Mouse (Mus musculus) thymus, postnatal 14 days (tissue): Measurements from ENCODE around the gene Negr1.

Experiments
- DNase-seq: peaks from one replicate; pipeline ENCODE4 v3.0.0; 2021

The Negr1 gene

GRCm38 (mm10) chr3:156698687-156699086, 137.1 kb downstream of the Negr1 start:
- DNase-seq, result no peak

- no peak for DNase-seq
These were observed 141.6 kb downstream of the Negr1 start for GRCm38 (mm10) chr3:156703241-156703640.

DNA sequence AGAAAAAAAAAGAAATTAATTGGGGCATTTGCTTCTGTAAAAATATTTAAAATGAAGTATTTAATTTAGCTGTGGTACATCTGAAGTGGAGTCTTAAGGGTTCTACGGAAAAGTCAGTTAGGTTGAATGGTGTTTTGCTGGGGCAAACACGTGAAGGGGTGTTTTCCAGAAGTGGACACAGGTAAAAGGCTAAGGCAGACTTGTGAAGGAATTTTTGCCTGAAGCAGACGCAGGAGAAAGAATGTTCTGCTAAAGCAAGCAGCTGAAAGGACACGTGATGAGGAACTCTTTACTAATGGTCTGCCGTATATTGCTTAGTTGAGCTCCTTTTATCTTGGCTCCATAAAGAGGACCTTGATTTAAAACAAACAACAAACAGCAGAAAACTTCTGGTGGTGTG, 148.6 kb downstream of the Negr1 start:
- no peak for DNase-seq

DNA sequence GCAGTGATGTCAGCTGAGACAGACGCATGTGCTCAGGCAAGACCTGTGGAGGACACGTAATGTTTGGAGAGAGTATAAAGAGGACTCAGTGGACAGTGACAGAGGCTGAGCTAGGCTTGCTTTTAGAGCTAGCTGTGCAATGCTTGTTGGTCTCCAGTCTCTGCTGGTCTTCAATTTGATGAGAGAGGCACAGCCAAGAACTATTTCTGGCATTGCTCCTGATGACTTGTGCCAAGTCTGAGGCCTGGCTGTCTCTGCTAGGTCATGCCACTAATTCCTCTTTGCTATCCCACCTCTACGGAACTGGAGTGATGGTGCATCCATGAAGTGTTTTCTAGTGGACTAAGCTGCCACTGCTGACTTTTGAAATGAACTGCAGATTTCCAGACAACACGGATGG, 149.1 kb downstream of the Negr1 start:
- DNase-seq, result no peak

DNA sequence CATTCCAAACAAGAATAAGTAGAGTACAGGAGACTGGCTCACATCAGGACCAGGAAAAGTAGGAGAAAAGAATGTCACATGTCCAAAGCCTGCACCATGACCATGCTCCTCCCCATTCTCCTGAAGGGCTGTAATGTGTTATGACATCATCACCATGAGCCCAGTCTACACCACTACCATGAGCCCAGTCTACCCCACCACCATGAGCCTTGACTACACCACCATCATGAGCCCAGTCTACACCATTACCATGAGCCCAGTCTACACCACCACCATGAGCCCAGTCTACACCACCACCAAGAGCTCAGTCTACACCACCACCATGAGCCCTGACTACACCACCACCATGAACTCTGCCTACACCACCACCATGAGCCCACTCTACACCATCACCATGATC, 174.7 kb downstream of the Negr1 start:
- no peak for DNase-seq

GRCm38 (mm10) chr3:156739529-156739928, 177.9 kb downstream of the Negr1 start:
- no peak for DNase-seq

GRCm38 (mm10) chr3:156743266-156743665, 181.7 kb downstream of the Negr1 start:
- DNase-seq, result no peak

GRCm38 (mm10) chr3:156745218-156745770, 183.7 kb downstream of the Negr1 start:
- DNase-seq, result no peak

DNA sequence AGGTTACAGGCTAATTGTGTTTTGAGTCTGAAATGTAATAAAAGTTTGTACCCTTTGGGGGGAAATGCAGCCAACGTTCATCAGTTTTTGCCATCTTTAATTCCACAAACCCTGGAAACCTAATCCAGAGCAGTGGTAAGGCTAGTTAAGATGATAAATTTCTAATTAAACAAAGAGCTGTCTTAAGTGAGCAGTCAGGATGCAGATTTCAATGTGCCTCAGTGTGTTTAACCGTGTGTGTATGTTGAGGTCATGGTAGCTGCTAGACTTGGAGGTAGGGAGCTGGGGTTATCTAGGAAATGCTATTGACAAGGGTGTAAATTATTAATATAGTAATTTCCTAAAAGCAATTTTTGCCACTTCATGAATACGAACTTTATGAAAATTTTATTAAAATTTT, 185.9 kb downstream of the Negr1 start:
- no peak for DNase-seq

DNA sequence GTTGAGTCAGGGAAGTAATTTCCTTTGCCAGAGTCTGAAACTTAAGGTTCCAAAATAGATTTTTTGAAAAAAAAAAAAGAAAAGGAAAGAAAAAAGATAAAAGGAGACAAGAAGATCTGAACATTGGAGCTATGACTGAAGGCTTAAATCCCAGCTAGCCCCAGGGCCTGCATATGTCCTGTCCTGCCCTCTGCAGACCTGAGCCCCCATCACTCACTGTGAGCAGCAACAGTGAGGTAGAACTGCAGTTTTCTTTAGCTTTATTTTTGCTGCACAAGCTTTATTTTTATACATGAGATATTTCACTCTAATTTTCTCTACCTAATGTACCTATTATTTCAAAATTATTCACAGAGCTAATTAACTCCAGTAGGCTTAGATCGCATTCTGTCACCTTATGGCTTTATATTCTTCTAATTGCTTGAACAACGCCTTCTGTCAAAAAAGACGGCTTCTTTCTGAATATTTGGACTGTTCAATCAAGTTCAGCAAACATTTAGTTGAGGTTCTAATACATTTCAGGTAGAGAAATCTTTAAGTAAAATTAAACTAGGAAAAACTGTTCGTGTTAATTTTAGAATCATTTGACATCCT, 192.3 kb downstream of the Negr1 start:
- no peak for DNase-seq

DNA sequence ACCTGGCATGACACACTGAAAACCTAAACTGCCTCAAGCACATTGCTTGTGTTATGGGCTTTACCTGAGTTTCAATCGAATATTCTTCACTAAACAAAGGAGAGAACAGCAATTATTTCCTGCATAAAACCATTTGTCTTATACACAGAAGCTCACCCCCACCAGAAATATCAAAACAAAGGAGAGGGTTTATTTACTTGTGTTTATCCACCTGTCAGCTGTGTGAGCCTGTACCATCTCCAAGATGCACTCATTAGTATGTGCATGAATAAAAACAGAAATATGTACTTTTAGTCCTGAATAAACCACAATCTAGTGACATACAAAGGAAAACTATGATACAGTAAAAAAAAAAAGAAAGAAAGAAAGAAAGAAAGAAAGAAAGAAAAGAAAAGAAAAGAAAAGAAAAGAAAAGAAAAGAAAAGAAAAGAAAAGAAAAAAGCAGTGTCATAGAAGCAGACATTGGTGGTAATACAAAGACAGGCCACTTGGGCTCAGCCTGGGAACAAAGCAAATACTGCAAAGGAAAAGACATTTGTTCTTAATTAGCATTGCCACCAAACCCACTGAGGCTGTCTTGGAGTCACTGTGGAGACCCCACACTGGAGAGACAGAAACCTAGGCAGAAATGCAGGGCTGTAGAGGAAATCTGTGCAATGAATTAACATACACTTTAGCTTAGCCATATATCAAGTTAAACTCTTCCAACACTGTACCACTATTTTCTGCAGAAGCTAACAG, 193.4 kb downstream of the Negr1 start:
- no peak for DNase-seq

GRCm38 (mm10) chr3:156765015-156765414, 203.4 kb downstream of the Negr1 start:
- no peak for DNase-seq

GRCm38 (mm10) chr3:156766171-156766845, 204.7 kb downstream of the Negr1 start:
- no peak for DNase-seq

- DNase-seq, result no peak
These were observed 210.0 kb downstream of the Negr1 start for GRCm38 (mm10) chr3:156771626-156772025.

DNA sequence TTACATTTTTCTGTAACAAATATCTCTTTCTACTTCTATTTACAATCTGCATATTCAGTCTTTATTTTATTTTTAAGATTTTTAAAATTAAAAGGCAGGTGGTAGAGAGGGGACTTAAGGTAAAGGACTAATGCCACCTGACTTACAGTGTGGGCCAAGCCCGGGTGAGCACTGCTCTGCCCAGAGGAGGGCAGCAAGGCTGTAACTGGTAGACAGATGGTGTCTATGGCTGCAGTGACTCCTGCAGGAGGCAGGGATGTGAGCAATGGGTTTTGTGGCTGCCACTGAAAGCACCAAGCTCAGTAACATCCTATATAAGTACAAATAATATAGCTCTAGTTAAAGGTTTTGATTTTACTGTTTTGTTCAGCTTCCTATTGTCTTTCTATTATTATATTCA, 210.5 kb downstream of the Negr1 start:
- no peak for DNase-seq

DNA sequence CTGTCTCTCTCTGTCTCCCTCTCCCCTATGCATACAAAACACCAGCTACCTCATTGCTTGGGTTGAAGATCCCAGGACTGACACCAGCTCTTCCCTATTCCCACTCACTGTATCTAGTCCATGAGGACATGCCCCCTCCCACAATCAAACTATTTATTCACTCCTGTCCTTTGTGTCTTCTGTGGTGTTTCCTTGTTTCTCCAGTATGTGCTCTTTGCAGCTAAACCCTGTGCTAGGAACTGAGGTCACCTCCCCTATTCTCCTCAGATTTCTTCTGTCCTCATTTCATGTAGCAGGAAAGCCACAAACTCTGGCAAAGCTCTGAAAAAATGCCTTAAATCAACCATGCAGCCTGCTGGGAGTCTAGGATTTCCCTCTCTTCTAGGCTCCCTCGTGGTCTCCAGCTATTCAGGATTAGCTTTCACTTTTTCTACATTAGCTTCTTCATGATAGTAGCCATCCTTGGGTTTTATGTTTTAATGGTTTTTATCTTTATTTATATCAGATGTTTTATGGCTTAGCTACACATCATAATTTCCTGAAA, 222.8 kb downstream of the Negr1 start:
- no peak for DNase-seq

DNA sequence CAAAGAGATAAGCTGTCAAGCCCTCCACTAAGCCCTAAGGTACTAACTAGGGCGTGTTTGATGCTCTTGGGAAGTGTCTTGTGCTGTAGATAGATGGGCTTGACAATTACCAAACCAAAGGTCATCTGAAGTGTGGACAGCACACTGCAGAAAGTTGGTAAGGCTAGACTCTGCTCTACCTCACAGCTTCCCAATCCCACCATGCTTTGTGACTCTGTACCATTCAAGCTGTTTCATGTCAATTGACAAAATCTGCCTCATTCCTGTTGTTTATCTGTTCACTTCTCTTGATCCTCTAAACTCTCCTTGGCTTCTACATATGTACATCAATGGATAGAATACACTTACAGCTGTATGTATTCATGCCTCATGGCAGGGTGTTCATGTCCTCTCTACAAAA, 224.8 kb downstream of the Negr1 start:
- no peak for DNase-seq

- DNase-seq, result no peak
These were observed 229.6 kb downstream of the Negr1 start for GRCm38 (mm10) chr3:156791234-156791633.

DNA sequence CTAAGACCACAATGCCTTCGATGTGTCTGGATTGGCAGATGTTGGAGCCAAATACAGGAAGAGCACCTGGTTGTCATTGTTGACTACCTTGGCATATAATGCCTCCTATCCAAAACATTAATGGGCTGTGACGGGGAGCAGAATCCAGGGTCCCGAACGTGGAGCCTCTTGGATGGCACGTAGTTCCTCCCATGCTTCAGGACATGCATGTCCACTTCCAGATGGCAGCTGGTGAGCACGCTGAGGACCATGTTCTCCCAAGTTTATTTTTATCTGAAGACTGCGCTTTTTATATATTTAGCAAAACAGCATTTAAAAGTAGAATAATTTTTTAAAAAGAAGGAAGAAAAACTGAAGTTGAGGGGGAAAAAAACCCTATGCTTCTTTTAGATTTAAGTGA, 231.1 kb downstream of the Negr1 start:
- DNase-seq, result no peak

DNA sequence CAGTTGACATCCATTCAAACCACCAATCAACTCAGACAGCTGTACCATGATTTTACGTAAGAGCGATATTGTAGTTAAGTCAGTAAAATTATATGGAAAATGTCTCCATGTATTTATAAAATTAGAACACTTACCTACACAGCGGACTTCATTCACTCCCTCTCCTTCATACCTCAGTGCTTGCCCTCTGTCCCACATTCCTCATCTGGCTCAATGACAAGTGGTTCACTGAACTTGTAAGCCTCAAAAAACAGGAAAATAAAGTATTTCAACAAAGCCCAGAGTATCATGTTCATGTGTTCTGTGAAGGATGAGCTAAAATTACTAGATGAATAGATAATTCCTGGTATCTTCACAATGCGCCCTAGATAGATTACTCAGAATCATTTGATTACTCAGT, 232.5 kb downstream of the Negr1 start:
- DNase-seq, result no peak

DNA sequence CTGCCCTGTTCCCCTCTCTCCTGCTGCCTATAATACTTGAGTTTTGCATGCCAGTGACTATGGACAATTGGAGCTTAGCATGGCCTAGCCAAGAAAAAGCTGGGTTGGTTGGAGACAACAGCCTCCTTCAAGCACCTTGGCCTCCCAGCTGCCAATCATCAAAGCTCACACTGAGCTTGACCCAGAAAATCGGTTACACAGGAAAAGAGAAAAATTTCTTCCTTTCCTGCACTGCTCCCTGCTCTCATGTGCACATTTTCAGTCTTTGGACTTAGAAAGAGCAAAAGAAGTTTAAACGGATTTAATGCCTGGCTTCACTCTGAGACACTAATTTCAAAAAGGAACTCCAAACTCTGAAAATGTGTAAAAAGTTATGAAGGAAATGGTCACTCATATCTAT, 233.0 kb downstream of the Negr1 start:
- no peak for DNase-seq

- DNase-seq, result no peak
These were observed 234.6 kb downstream of the Negr1 start for GRCm38 (mm10) chr3:156796061-156796691.

- no peak for DNase-seq
These were observed 237.6 kb downstream of the Negr1 start for GRCm38 (mm10) chr3:156799228-156799627.
